Mouse (Mus musculus) cerebellum, adult 9-10 months (tissue): ENCODE data around the gene Ntn4.
A peak's percentile ranks its signal among the peaks of the same experiment; 100 is the strongest.

Experiments
- DNase-seq: peaks from one replicate; pipeline ENCODE4 v3.0.0; 2022

Gene Ntn4

GRCm38 (mm10) chr10:93641821-93642746 lies 1.6 kb downstream of the Ntn4 start:
- DNase-seq = peak; percentile 93

- peak; percentile 63 for DNase-seq
Measured at GRCm38 (mm10) chr10:93642897-93643296, 2.4 kb downstream of the Ntn4 start.

- DNase-seq = peak; percentile 75
Measured at GRCm38 (mm10) chr10:93644451-93644941, 4.0 kb downstream of the Ntn4 start.

- no peak for DNase-seq
Measured at GRCm38 (mm10) chr10:93647655-93648561, 7.4 kb downstream of the Ntn4 start.

- no peak for DNase-seq
Measured at GRCm38 (mm10) chr10:93648598-93649102, 8.2 kb downstream of the Ntn4 start.

GRCm38 (mm10) chr10:93649127-93649526 lies 8.6 kb downstream of the Ntn4 start:
- DNase-seq = no peak

GRCm38 (mm10) chr10:93649600-93649999 lies 9.1 kb downstream of the Ntn4 start:
- no peak for DNase-seq

GRCm38 (mm10) chr10:93653322-93653721 lies 12.8 kb downstream of the Ntn4 start:
- no peak for DNase-seq

GRCm38 (mm10) chr10:93655428-93655827 lies 14.9 kb downstream of the Ntn4 start:
- DNase-seq = no peak

- DNase-seq = peak; percentile 65
Measured at GRCm38 (mm10) chr10:93659792-93660191, 19.3 kb downstream of the Ntn4 start.

- no peak for DNase-seq
Measured at GRCm38 (mm10) chr10:93661348-93661991, 21.0 kb downstream of the Ntn4 start.

- DNase-seq = no peak
Measured at GRCm38 (mm10) chr10:93662018-93662417, 21.5 kb downstream of the Ntn4 start.

GRCm38 (mm10) chr10:93666222-93666621 lies 25.7 kb downstream of the Ntn4 start:
- DNase-seq = no peak

GRCm38 (mm10) chr10:93666996-93667395 lies 26.5 kb downstream of the Ntn4 start:
- DNase-seq = no peak

GRCm38 (mm10) chr10:93672646-93673479 lies 32.4 kb downstream of the Ntn4 start:
- no peak for DNase-seq

GRCm38 (mm10) chr10:93679191-93680007 lies 38.9 kb downstream of the Ntn4 start:
- DNase-seq = no peak

GRCm38 (mm10) chr10:93680680-93681377 lies 40.3 kb downstream of the Ntn4 start:
- DNase-seq = peak; percentile 63

- DNase-seq = no peak
Measured at GRCm38 (mm10) chr10:93682185-93682747, 41.8 kb downstream of the Ntn4 start.

- DNase-seq = no peak
Measured at GRCm38 (mm10) chr10:93683185-93683584, 42.7 kb downstream of the Ntn4 start.

- DNase-seq = no peak
Measured at GRCm38 (mm10) chr10:93683896-93684295, 43.4 kb downstream of the Ntn4 start.
